Mouse (Mus musculus): ENCODE data around the gene Snx32.

GRCm38 (mm10) chr19:5474281-5475068 is 35.9 kb downstream of the Snx32 start:
- TF ChIP-seq POLR2A (IDR thresholded peaks at IDR 0.05; ENCODE audit: borderline replicate concordance, extremely low read depth, insufficient read depth, insufficient read length, poor library complexity, severe bottlenecking) (no peak), CTCF (IDR thresholded peaks at IDR 0.05; ENCODE audit: borderline replicate concordance, extremely low read depth, insufficient read depth, insufficient read length) (no peak)

Measured in brain, embryonic 14.5 days (tissue).